Mouse (Mus musculus) embryonic facial prominence, embryonic 15.5 days (tissue): Measurements from ENCODE around the gene Clstn2. TPM values are rescaled to one million over a fixed set of nuclear protein-coding genes. Genes with fewer than 3 reads are reported as not detected.

Experiments used
- ATAC-seq: fragments of 200-750 bp; cut with Nextera tagmentation; 2 replicates; pipeline ENCODE4 v1.8.0; 2017; ENCODE audit warnings: low read depth, moderate TSS enrichment; ENCODE audit not compliant: insufficient number of reproducible peaks, low FRiP score, low TSS enrichment
- H3K27ac ChIP-seq: fragments of 300-500 bp; sonication (generic); replicated peaks from 2 replicates; pipeline ENCODE4 v1.5.1; 2015; ENCODE audit warnings: mild to moderate bottlenecking, inconsistent platforms
- H3K27me3 ChIP-seq: fragments of 300-500 bp; sonication (generic); 2 replicates; pipeline ENCODE4 v1.6.1; 2015; ENCODE audit warnings: inconsistent platforms
- H3K36me3 ChIP-seq: fragments of 300-500 bp; sonication (generic); 2 replicates; pipeline ENCODE4 v1.6.1; 2015; ENCODE audit warnings: mild to moderate bottlenecking, inconsistent platforms
- H3K4me1 ChIP-seq: fragments of 300-500 bp; sonication (generic); 2 replicates; pipeline ENCODE4 v1.6.1; 2015; ENCODE audit warnings: inconsistent platforms
- H3K4me2 ChIP-seq: fragments of 300-500 bp; sonication (generic); replicated peaks from 2 replicates; pipeline ENCODE4 v1.6.1; 2015; ENCODE audit warnings: mild to moderate bottlenecking, inconsistent platforms
- H3K4me3 ChIP-seq: fragments of 300-500 bp; sonication (generic); replicated peaks from 2 replicates; pipeline ENCODE4 v1.5.1; 2015; ENCODE audit warnings: mild to moderate bottlenecking, inconsistent platforms
- H3K9ac ChIP-seq: fragments of 300-500 bp; sonication (generic); 2 replicates; pipeline ENCODE4 v1.6.1; 2015; ENCODE audit warnings: inconsistent platforms
- H3K9me3 ChIP-seq: fragments of 300-500 bp; sonication (generic); replicated peaks from 2 replicates; pipeline ENCODE4 v1.6.1; 2016; ENCODE audit warnings: inconsistent platforms
- WGBS: fragments of 180-500 bp; shearing (Covaris S2); methylation state at CpG from one replicate; pipeline ENCODE4 v1.1.7; 2015; 5-methylcytosine and 5-hydroxymethylcytosine counted together
- polyA plus RNA-seq: library from polyadenylated mRNA; unstranded; fragments of >200 nt; fragmentation: Nextera tagmentation; extraction: Ambion mirVana; gene quantifications from 2 replicates; pipeline ENCODE4 v1.2.1, GENCODE M21; 2015

Clstn2 gene
- polyA plus RNA-seq, 1 experiment from 2014 or later: 3.3 TPM

- no peak for ATAC-seq
- no peak overlapping the region for H3K27ac ChIP-seq
- WGBS: 86% methylated on average over 6 of the region's 6 CpGs
- H3K9me3 ChIP-seq: no peaks in the 10 kb centered on the region
- H3K4me2 ChIP-seq: no peak overlapping the region
- no peak overlapping the region for H3K4me3 ChIP-seq
- H3K9ac ChIP-seq: no peak overlapping the region
- H3K36me3 ChIP-seq: no peaks in the 10 kb centered on the region
- H3K4me1 ChIP-seq: no peaks in the 10 kb centered on the region
- no peaks in the 10 kb centered on the region for H3K27me3 ChIP-seq
Observed at GRCm38 (mm10) chr9:97950378-97951006, 82.5 kb downstream of the Clstn2 start.

DNA sequence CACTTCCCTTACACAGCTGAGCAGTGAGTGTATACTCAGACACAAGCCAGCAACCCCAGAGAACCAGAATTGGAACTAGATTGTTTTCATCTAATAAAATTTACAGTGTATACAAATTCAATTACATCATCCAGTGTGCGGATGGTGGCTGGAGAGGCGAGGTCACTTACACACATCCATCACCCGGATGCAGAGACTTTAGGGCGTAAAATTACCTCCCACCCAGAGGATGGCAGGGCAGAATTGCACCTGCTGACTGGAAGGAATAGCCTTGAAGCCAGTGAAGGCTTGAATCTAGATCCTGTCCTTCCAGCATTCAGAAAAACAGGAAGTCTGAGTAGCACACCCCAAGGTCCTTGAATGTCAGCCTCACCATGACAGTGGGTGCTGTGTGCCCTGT is 113.7 kb downstream of the Clstn2 start:
- Histone ChIP-seq H3K9me3 (no peaks in the 10 kb centered on the region), H3K27me3 (no peaks in the 10 kb centered on the region), H3K4me1 (no peaks in the 10 kb centered on the region), H3K27ac (no peak overlapping the region), H3K4me2 (no peak overlapping the region), H3K36me3 (no peaks in the 10 kb centered on the region), H3K4me3 (no peak overlapping the region), H3K9ac (no peak overlapping the region)
- WGBS: 71% methylated on average over 4 of the region's 4 CpGs
- no peak for ATAC-seq

- Histone ChIP-seq H3K4me2 (no peak overlapping the region), H3K9me3 (no peaks in the 10 kb centered on the region), H3K36me3 (no peaks in the 10 kb centered on the region), H3K27ac (no peak overlapping the region), H3K9ac (no peak overlapping the region), H3K27me3 (no peaks in the 10 kb centered on the region), H3K4me1 (no peaks in the 10 kb centered on the region), H3K4me3 (no peak overlapping the region)
- ATAC-seq: no peak
- WGBS: 87% methylated on average over 3 of the region's 3 CpGs
Observed at GRCm38 (mm10) chr9:97891415-97891814, 141.6 kb downstream of the Clstn2 start.

DNA sequence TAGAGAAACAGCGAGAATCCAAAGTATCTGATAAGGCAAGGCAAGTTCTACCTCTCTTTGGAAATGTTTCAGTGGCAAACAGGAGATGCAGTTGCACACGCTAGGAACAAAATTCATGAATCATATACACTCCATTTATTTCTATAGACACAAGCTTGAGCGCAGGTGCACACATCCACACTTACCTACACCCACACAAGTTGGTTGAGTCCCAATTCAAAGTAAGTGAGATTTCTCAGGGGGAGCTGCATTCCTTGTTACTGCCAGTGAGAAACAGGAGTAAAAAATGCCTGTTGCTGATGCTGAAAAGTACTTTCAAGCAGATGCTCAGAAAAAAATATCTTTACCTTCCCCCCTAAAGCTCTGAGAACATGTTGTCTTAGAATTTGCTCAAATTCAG is 149.6 kb downstream of the Clstn2 start:
- Histone ChIP-seq H3K27ac (no peak overlapping the region), H3K4me3 (no peak overlapping the region), H3K4me1 (no peaks in the 10 kb centered on the region), H3K27me3 (no peaks in the 10 kb centered on the region), H3K4me2 (no peak overlapping the region), H3K36me3 (no peaks in the 10 kb centered on the region), H3K9me3 (no peaks in the 10 kb centered on the region), H3K9ac (no peak overlapping the region)
- WGBS: 80% methylated on average over 3 of the region's 3 CpGs
- ATAC-seq: no peak

DNA sequence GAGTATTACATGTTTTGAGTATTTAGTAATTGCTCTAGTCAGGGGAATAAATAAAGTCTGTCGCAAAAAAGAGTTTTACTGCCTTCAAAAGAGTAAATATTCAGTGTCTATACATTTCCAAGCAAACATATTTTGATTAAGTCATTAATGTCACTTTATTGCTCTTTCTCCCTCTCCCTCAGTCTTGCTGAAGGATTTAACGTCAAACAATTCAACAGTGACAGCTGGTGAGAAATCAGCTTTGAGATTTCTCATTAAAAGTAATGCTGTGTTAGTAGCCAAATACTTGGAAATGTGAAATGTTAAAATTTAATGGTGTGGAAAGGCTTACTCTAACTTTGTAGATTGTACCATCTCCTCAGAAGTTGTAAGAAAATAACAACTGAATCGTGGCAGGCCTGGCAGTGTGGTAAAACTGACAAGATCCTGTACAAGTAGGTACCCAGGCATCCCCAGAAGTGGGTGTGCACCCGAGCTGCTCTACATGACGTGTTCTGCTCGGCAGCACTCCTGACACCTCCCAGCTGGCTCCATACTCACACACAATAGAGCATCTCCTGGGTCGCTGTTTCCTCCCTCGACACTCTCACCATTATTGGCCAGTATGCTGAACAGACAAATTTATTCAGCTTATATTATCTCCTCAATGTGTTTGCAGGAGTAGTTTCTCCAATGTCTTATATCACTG is 165.8 kb downstream of the Clstn2 start:
- Histone ChIP-seq H3K27me3 (no peaks in the 10 kb centered on the region), H3K4me1 (no peaks in the 10 kb centered on the region), H3K9me3 (no peaks in the 10 kb centered on the region), H3K4me2 (no peak overlapping the region), H3K27ac (no peak overlapping the region), H3K9ac (no peak overlapping the region), H3K4me3 (no peak overlapping the region), H3K36me3 (no peaks in the 10 kb centered on the region)
- no peak for ATAC-seq
- WGBS: 73% methylated on average over 8 of the region's 8 CpGs

DNA sequence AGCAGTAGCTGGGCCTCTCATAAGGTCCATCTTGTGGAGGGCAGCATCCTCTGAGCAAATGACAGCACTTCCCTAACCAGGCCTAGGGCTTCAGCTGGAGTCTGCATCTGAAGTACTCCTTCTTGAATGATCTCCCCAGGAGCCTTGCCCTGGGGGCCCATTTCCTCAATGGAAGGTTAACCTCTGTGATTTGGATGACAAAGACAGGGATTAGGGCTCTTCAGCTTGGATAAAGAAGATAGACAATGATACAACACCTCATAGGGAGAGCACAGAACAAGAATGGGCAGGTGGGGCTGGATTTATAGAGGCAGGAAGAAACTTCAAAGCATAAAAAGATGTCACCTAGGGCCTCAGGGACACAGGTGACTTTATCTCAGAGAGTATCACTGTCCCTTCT is 180.1 kb downstream of the Clstn2 start:
- Histone ChIP-seq H3K4me3 (no peak overlapping the region), H3K4me1 (0 out of 2 replicates have a peak, but pooled peaks cover 7% of the 10 kb centered on the region), H3K4me2 (no peak overlapping the region)

GRCm38 (mm10) chr9:97847873-97848838 is 184.8 kb downstream of the Clstn2 start:
- no peak overlapping the region for H3K4me3 ChIP-seq
- no peak overlapping the region for H3K27ac ChIP-seq
- H3K4me1 ChIP-seq: 0 out of 2 replicates have a peak, but pooled peaks cover 8% of the 10 kb centered on the region
- WGBS: 61% methylated on average over 12 of the region's 12 CpGs
- H3K27me3 ChIP-seq: no peaks in the 10 kb centered on the region
- no peaks in the 10 kb centered on the region for H3K36me3 ChIP-seq
- H3K9me3 ChIP-seq: no peaks in the 10 kb centered on the region
- H3K9ac ChIP-seq: no peak overlapping the region
- ATAC-seq: no peak
- H3K4me2 ChIP-seq: no peak overlapping the region

More for the DNA sequence above, 180.1 kb downstream of the Clstn2 start:
- ATAC-seq: no peak
- no peaks in the 10 kb centered on the region for H3K27me3 ChIP-seq
- no peak overlapping the region for H3K27ac ChIP-seq
- H3K36me3 ChIP-seq: no peaks in the 10 kb centered on the region
- no peak overlapping the region for H3K9ac ChIP-seq
- no peaks in the 10 kb centered on the region for H3K9me3 ChIP-seq

DNA sequence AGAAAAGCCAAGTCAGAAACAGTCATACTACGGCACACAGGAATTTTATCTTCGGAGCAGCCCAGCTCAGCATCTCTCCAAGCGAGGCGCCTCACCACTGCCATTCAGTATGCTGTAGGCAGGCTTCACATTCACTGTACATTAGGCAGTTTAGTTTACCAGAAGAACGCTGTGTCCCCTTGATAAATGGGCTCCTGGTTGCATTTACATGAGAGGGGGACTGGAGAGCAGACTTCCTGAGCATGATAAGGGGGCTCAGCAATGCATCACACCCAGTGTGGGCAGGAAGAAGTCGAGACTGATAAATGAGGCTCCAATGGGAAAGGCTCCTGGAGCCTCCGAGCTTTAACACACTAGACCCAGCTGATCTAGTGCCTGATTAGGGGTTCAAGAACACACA is 190.9 kb downstream of the Clstn2 start:
- H3K27ac ChIP-seq: no peak overlapping the region
- H3K36me3 ChIP-seq: no peaks in the 10 kb centered on the region
- ATAC-seq: no peak
- 86% methylated on average over 7 of the region's 7 CpGs for WGBS
- H3K4me1 ChIP-seq: no peaks in the 10 kb centered on the region
- no peak overlapping the region for H3K9ac ChIP-seq
- no peaks in the 10 kb centered on the region for H3K27me3 ChIP-seq
- H3K9me3 ChIP-seq: no peaks in the 10 kb centered on the region
- no peak overlapping the region for H3K4me2 ChIP-seq
- H3K4me3 ChIP-seq: no peak overlapping the region

GRCm38 (mm10) chr9:97831216-97831615 is 201.8 kb downstream of the Clstn2 start:
- no peak for ATAC-seq
- Histone ChIP-seq H3K4me3 (no peak overlapping the region), H3K4me2 (no peak overlapping the region), H3K27me3 (no peaks in the 10 kb centered on the region), H3K9ac (no peak overlapping the region), H3K36me3 (no peaks in the 10 kb centered on the region), H3K4me1 (no peaks in the 10 kb centered on the region), H3K9me3 (no peaks in the 10 kb centered on the region), H3K27ac (no peak overlapping the region)
- 76% methylated on average over 3 of the region's 3 CpGs for WGBS

- WGBS: 65% methylated on average over 2 of the region's 2 CpGs
- no peak overlapping the region for H3K27ac ChIP-seq
Observed at GRCm38 (mm10) chr9:97829919-97830318, 203.1 kb downstream of the Clstn2 start.

DNA sequence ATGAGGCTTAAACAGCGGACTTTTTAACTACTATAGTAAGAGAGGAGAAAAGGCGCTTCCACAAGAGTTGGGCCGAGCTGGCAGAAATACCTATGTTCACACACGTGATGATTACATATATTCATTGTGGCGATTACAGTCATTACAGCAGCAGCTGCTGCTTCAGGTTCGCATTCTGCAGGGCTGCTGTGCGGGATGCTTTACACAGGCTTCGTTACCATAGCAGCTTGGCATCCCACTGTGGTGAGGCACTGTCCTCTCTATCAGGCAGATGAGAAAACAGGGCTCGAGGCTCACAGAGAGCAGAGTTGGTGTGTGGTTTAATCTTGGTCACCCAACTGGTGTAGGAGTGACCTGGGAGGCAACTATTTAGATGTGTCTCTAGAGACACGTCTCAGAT is 205.3 kb downstream of the Clstn2 start:
- Histone ChIP-seq H3K4me3 (no peak overlapping the region), H3K4me1 (no peaks in the 10 kb centered on the region), H3K9me3 (no peaks in the 10 kb centered on the region), H3K36me3 (no peaks in the 10 kb centered on the region), H3K9ac (no peak overlapping the region), H3K27ac (no peak overlapping the region), H3K4me2 (no peak overlapping the region), H3K27me3 (no peaks in the 10 kb centered on the region)
- ATAC-seq: no peak
- 67% methylated on average over 10 of the region's 10 CpGs for WGBS

More at GRCm38 (mm10) chr9:97829919-97830318, 203.1 kb downstream of the Clstn2 start:
- no peaks in the 10 kb centered on the region for H3K4me1 ChIP-seq
- no peak for ATAC-seq
- H3K9ac ChIP-seq: no peak overlapping the region
- no peaks in the 10 kb centered on the region for H3K9me3 ChIP-seq
- no peaks in the 10 kb centered on the region for H3K27me3 ChIP-seq
- no peaks in the 10 kb centered on the region for H3K36me3 ChIP-seq
- H3K4me3 ChIP-seq: no peak overlapping the region
- no peak overlapping the region for H3K4me2 ChIP-seq
